Mouse (Mus musculus): ENCODE measurements around the gene Prlr. TPM values are rescaled to one million over a fixed set of nuclear protein-coding genes. Genes with fewer than 3 reads are reported as not detected.

Prlr gene
- 0.35 and 0.46 TPM in 2 replicates for polyA plus RNA-seq (2016; fragmentation: Nextera tagmentation; extraction: Ambion mirVana)

DNA sequence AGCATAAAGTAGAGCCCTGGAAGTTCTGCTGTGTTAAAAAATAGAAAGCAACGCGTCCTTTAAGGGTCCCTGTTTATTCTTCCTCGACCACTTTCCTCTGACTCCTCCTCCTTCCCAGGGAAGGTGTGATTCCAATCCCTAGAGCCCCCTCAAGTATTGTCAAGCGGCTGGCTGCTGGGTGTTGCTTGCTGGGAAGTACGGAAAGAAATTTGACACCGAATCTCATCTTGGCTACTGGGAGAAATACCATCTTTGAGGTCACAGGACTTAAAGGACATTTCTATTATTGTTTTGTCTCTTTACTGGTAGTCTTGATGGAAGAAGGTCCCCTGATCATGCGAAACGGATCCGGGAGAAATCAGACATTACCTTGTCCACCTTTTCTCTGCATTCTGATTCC lies at the start of gene Prlr:
Gene Prlr, plus strand, starts transcription at position 156 of the 400 bp plus-strand sequence.
- Histone ChIP-seq H3K9me3 (replicated peaks) (no peaks in the 10 kb centered on the region), H3K9ac (peak within 1 kb of the TSS; percentile 41), H3K4me3 (peak within 1 kb of the TSS; percentile 36), H3K27ac (no peak within 1 kb of the TSS), H3K4me2 (replicated peaks) (peak within 1 kb of the TSS; percentile 67), H3K36me3 (no peaks in the 10 kb centered on the region), H3K4me1 (peaks cover 10% of the 10 kb centered on the region), H3K27me3 (peaks cover 11% of the 10 kb centered on the region; the same call in 1 of the 2 replicates)
- no peak for ATAC-seq (ENCODE audit: low FRiP score)
- WGBS = 4% methylated on average over 9 of the region's 9 CpGs

DNA sequence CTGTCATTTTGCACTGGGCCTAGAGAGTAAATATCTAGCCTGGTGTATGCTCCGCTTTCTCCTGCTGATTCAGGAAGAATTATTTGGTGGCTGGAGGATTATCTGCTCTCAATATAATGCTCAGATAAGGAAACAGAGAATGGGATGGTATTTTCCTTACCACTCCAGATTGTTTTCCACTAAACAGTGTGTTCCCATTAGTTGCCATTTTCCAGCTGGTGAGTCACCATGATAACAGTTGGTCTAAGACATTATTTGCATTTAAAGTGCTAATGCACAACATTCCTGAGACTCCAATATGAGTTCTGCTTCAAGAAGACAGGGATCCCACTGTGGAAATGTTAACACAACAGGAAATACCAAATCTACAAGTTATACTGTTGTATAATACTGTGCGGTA lies 43.3 kb upstream of the Prlr start:
- Histone ChIP-seq H3K4me1 (no peaks in the 10 kb centered on the region), H3K4me3 (no peak overlapping the region), H3K4me2 (replicated peaks) (no peak overlapping the region), H3K27me3 (no peaks in the 10 kb centered on the region), H3K36me3 (no peaks in the 10 kb centered on the region), H3K9ac (no peak overlapping the region), H3K9me3 (replicated peaks) (no peaks in the 10 kb centered on the region), H3K27ac (no peak overlapping the region)
- ATAC-seq (ENCODE audit: low FRiP score) = no peak
- 95% methylated on average over 2 of the region's 2 CpGs for WGBS

DNA sequence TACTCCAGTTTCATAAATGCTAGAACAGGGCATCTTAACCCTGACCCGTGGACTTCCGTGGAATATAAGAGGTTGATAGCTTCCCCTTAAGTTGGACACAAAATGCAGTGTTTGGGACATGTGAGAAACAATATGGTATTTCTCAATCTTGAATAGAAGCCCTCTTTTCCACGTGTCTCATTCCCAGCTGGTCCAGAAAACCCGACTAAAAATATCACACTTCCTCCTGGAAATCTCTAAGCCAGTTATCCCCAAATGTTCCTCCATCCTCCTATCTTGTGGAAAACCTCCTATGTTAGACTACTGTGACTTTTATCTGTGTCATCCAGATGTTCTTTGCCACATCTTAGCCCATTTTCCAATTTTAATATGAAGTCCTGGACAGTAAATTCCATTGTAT lies 42.1 kb upstream of the Prlr start:
- Histone ChIP-seq H3K9ac (no peak overlapping the region), H3K27me3 (no peaks in the 10 kb centered on the region), H3K27ac (no peak overlapping the region), H3K4me3 (no peak overlapping the region), H3K4me2 (replicated peaks) (no peak overlapping the region), H3K36me3 (no peaks in the 10 kb centered on the region), H3K9me3 (replicated peaks) (no peaks in the 10 kb centered on the region), H3K4me1 (no peaks in the 10 kb centered on the region)
- ATAC-seq (ENCODE audit: low FRiP score) = no peak
- 84% methylated on average over 4 of the region's 4 CpGs for WGBS

DNA sequence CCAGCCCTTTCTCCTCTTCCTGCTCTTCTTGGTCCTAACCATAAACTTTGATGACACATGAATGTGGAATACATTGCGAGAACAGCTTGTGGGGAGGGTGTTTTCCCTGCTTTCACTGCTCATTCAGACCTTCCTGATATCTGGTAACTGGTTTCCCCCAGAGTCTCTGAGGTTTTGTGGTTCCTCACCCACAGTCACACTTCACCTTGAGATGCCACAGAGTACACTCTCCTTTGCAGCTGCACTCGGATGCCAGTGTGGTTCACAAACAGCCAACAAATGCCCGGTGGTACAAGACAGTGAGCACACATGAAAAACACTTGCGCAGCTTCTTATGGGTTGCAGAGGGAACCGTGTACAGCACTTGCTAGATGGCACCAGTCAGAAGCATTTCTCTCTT lies 32.5 kb upstream of the Prlr start:
- 89% methylated on average over 5 of the region's 5 CpGs for WGBS
- Histone ChIP-seq H3K9me3 (replicated peaks) (no peaks in the 10 kb centered on the region), H3K4me1 (no peaks in the 10 kb centered on the region), H3K36me3 (no peaks in the 10 kb centered on the region), H3K9ac (no peak overlapping the region), H3K4me3 (no peak overlapping the region), H3K27ac (no peak overlapping the region), H3K4me2 (replicated peaks) (no peak overlapping the region), H3K27me3 (no peaks in the 10 kb centered on the region)
- no peak for ATAC-seq (ENCODE audit: low FRiP score)

DNA sequence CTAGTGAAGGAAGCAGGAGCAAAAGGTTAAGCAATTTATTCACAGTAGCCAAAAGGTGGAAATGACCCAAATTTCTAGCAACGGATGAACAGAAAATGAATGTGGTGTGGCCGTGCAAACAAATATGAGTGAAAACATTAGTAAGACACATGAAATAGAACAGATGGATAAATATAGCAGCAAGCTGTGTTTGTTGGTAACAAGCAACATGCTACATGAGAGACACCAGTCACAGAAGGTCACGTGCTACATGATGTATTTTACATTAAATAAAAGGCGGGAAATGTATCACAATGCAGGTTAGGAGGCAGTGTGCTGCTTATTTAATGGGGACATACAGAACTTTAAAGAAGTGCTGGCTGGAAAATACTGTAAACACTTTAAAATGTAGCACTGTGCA lies 28.8 kb upstream of the Prlr start:
- H3K36me3 ChIP-seq = no peaks in the 10 kb centered on the region
- H3K4me2 ChIP-seq (replicated peaks) = no peak overlapping the region
- H3K9me3 ChIP-seq (replicated peaks) = no peaks in the 10 kb centered on the region
- no peak overlapping the region for H3K9ac ChIP-seq
- no peak overlapping the region for H3K4me3 ChIP-seq
- no peak for ATAC-seq (ENCODE audit: low FRiP score)
- 90% methylated on average over 4 of the region's 4 CpGs for WGBS
- H3K27ac ChIP-seq = no peak overlapping the region
- H3K4me1 ChIP-seq = no peaks in the 10 kb centered on the region
- H3K27me3 ChIP-seq = no peaks in the 10 kb centered on the region

DNA sequence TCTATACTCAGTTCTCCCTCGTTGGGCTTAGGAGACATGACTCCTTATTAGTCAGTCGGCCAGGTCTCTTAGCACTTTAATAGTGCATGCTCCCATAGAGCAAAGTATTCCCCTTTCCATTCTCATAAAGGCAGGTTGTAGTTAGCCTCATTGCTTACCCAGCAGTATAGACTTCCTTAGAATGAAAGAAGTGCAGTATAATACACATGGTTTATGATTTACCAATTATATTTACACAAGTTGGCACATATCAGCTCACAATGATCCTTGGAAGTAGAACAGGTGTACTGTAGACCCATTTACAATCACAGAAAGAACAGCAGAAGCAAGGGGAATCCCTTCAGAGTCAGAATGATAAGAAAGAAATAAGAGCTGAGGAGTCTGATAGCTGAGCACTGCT lies 16.4 kb upstream of the Prlr start:
- H3K4me3 ChIP-seq = no peak overlapping the region
- ATAC-seq (ENCODE audit: low FRiP score) = no peak
- H3K4me1 ChIP-seq = no peaks in the 10 kb centered on the region
- no peaks in the 10 kb centered on the region for H3K27me3 ChIP-seq
- no peaks in the 10 kb centered on the region for H3K9me3 ChIP-seq (replicated peaks)
- no peaks in the 10 kb centered on the region for H3K36me3 ChIP-seq
- no peak overlapping the region for H3K4me2 ChIP-seq (replicated peaks)
- WGBS = 91% methylated on average over 2 of the region's 2 CpGs
- no peak overlapping the region for H3K9ac ChIP-seq
- no peak overlapping the region for H3K27ac ChIP-seq

DNA sequence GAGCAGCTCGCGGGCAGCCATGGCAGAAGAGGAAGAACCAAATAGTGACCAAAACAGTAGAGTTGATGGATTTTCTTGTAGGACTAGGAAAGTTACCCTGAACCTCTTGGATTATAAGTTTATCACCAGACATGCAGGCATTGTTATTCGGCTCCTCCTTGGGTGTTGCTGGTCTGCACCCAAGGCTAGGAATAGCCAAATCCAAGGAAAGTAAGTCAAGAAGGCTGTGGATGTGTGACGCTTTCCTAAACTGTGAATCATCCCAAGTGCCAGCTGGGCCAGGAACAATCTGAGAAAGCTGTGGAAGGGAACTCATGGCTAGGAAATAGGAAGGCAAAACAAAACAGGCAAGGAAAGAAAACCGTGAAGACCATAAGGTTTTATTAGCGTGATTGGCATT lies 2.0 kb upstream of the Prlr start:
- Histone ChIP-seq H3K36me3 (no peaks in the 10 kb centered on the region), H3K4me2 (replicated peaks) (no peak overlapping the region), H3K27ac (no peak overlapping the region), H3K9ac (no peak overlapping the region), H3K27me3 (peaks cover 11% of the 10 kb centered on the region; the same call in 1 of the 2 replicates), H3K9me3 (replicated peaks) (no peaks in the 10 kb centered on the region), H3K4me3 (no peak overlapping the region), H3K4me1 (peaks cover 10% of the 10 kb centered on the region)
- WGBS = 89% methylated on average over 6 of the region's 6 CpGs
- ATAC-seq (ENCODE audit: low FRiP score) = no peak

DNA sequence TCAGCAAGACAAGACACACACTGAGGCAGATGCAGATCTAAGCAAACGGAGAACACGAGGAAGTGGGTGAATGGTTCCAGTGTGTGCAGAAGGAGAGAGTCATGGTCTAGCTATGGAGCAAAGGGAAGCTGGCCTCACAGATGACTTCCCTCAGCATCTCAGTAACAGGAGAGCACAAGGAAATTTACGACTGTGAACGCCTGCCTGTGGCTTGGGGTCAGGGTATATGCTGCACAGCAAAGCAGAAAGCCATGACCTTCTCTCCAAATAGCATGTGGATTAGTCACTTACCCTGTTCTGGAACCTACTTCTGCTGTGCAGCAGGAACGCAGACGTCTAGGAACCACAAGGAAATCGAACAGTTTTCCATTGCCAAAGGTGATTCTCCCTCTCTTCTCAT lies 1.4 kb upstream of the Prlr start:
- 83% methylated on average over 7 of the region's 7 CpGs for WGBS
- Histone ChIP-seq H3K9me3 (replicated peaks) (no peaks in the 10 kb centered on the region), H3K36me3 (no peaks in the 10 kb centered on the region), H3K9ac (no peak overlapping the region), H3K27ac (no peak overlapping the region), H3K4me1 (peaks cover 10% of the 10 kb centered on the region), H3K27me3 (peaks cover 11% of the 10 kb centered on the region; the same call in 1 of the 2 replicates), H3K4me2 (replicated peaks) (no peak overlapping the region), H3K4me3 (no peak overlapping the region)
- no peak for ATAC-seq (ENCODE audit: low FRiP score)

DNA sequence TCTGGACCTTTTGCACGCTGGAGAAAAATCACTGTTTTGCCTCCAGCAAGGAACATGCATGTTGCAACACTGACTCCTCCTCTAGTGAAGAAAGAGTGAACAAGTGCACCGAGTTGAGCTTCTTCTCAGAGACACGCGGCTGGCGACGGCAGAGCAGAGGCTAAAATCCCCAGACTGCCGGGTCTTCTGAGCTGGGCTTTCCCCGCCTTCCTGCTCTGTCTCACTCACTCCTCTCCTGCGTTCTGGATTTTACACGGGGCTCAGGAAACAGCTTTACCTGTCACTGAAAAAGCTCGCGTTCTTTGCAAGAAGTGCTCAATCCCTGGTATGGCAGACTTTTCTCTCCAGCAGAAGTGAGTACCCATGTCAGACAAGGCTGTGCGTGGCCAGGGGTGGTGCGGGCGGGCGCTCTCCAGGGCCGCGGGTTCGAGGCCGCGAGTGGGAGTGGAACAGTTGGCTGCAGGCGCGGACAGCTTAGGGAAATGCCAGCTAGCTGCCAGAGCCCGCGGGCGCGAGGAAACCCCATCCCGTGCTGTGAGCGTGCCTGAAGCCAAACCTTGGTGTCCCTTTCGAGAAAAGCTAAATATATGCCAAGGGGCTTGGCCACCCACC lies 587 bp downstream of the Prlr start:
- H3K27me3 ChIP-seq = peaks cover 11% of the 10 kb centered on the region; the same call in 1 of the 2 replicates
- H3K4me2 ChIP-seq (replicated peaks) = peak overlapping the region; percentile 67
- H3K36me3 ChIP-seq = no peaks in the 10 kb centered on the region
- H3K4me3 ChIP-seq = peak overlapping the region; percentile 36
- no peaks in the 10 kb centered on the region for H3K9me3 ChIP-seq (replicated peaks)
- 3% methylated on average over 30 of the region's 30 CpGs for WGBS
- peaks cover 10% of the 10 kb centered on the region for H3K4me1 ChIP-seq
- no peak overlapping the region for H3K27ac ChIP-seq
- peak overlapping the region; percentile 41 for H3K9ac ChIP-seq
- peak; percentile 54 for ATAC-seq (ENCODE audit: low FRiP score)

DNA sequence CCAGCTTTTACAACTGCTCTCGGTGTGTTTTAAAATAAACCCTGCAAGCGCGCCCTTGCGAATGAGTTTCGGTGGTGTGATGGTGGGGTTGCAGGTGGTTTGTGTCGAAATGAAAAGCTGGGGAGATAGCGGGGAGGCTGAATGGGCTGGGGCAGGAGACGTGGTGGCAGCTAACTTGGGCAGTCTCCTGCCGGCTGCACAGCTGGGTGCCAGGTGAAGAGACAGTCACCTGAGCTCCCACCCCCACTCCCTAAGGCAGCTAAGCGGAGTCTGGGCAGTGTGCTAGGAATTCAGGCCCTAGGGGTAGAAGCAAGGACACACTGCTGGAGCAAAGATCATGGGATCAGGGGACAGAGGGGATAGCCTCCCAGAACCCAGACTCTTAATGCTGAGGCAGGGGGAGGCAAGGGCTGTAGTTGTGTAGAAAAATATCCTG lies 1.1 kb downstream of the Prlr start:
- no peak for ATAC-seq (ENCODE audit: low FRiP score)
- H3K36me3 ChIP-seq = no peaks in the 10 kb centered on the region
- 10% methylated on average over 10 of the region's 10 CpGs for WGBS
- peak overlapping the region; percentile 36 for H3K4me3 ChIP-seq
- no peaks in the 10 kb centered on the region for H3K9me3 ChIP-seq (replicated peaks)
- H3K4me1 ChIP-seq = peaks cover 10% of the 10 kb centered on the region
- peak overlapping the region; percentile 41 for H3K9ac ChIP-seq
- peak overlapping the region; percentile 67 for H3K4me2 ChIP-seq (replicated peaks)
- peaks cover 11% of the 10 kb centered on the region; the same call in 1 of the 2 replicates for H3K27me3 ChIP-seq
- H3K27ac ChIP-seq = no peak overlapping the region

DNA sequence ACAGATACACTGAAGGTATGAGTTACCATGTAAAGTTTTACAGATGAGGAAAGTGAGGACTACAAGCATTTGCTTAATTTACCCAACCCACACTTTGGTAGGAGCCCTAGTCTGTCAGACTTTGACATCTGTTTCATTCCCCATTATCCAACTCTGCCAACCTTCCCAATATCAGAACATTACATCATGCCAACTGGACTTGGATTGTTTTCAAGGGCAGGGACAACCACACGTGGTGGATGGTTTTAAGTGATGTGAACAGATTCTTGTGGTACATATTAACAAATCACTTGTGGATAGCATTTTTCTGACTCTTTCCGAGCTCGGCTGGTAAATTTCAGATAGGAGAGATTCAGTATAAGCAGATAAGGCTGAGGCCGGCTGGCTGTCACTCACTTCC lies 3.7 kb downstream of the Prlr start:
- no peak overlapping the region for H3K9ac ChIP-seq
- no peak for ATAC-seq (ENCODE audit: low FRiP score)
- peaks cover 10% of the 10 kb centered on the region for H3K4me1 ChIP-seq
- no peaks in the 10 kb centered on the region for H3K9me3 ChIP-seq (replicated peaks)
- H3K27me3 ChIP-seq = peaks cover 11% of the 10 kb centered on the region; the same call in 1 of the 2 replicates
- H3K36me3 ChIP-seq = no peaks in the 10 kb centered on the region
- 89% methylated on average over 4 of the region's 4 CpGs for WGBS
- H3K4me3 ChIP-seq = no peak overlapping the region
- H3K4me2 ChIP-seq (replicated peaks) = no peak overlapping the region
- no peak overlapping the region for H3K27ac ChIP-seq

DNA sequence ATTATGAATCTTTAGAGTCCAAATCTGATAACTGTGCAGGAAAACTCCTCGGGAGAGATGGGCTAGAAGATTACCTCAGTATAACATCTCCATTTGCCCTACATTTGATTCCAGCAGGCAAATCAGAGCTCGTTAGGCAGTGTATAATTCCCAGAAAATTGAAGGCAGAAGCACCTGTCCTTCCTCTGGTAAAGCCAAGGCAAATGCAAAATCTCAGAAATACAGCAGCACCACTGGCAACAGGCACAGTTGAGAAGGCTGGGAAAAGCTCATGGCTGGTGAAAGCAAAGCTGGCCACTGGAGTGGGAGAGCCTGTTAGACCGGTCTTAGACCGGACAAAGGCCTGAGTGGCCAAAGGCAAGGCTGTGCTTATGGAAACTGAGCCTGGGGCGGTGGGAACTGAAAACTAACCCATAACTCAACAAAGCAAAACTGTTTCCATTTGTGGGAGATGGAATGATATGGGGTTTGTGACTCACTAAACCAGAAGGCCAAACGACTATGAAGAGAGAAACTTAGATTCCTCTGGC lies 15.1 kb downstream of the Prlr start:
- no peaks in the 10 kb centered on the region for H3K4me1 ChIP-seq
- H3K27me3 ChIP-seq = no peaks in the 10 kb centered on the region
- H3K36me3 ChIP-seq = no peaks in the 10 kb centered on the region
- no peak for ATAC-seq (ENCODE audit: low FRiP score)
- no peak overlapping the region for H3K27ac ChIP-seq
- H3K9me3 ChIP-seq (replicated peaks) = no peaks in the 10 kb centered on the region
- WGBS = 88% methylated on average over 6 of the region's 6 CpGs
- no peak overlapping the region for H3K4me3 ChIP-seq
- no peak overlapping the region for H3K9ac ChIP-seq
- H3K4me2 ChIP-seq (replicated peaks) = no peak overlapping the region

DNA sequence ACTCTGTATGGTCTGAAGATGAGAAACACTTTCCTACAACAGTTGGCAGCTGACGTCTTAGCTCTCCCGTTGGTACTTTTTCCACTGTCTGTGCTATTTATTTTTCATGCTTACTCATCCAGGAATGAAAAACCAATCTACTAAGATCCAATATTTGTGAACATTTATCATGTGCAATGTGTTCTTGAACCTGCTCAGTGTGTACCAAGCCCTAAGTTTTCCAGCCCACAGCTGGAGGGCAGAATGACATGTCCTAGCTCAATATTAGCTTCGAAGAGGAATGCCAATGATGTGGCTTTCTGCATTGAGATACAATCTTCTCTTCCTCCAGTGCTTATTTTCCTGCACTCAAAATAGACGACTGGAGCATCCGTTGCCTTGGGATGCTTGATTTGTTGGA lies 24.0 kb downstream of the Prlr start:
- no peaks in the 10 kb centered on the region for H3K27me3 ChIP-seq
- H3K9ac ChIP-seq = no peak overlapping the region
- ATAC-seq (ENCODE audit: low FRiP score) = no peak
- no peaks in the 10 kb centered on the region for H3K36me3 ChIP-seq
- H3K9me3 ChIP-seq (replicated peaks) = no peaks in the 10 kb centered on the region
- H3K27ac ChIP-seq = no peak overlapping the region
- H3K4me1 ChIP-seq = no peaks in the 10 kb centered on the region
- H3K4me2 ChIP-seq (replicated peaks) = no peak overlapping the region
- WGBS = 85% methylated on average over 5 of the region's 5 CpGs
- H3K4me3 ChIP-seq = no peak overlapping the region
